In genomic region chr10:117224102-117224990, GRCm38 (mm10) we compare ENCODE assay signal across 1 mouse cellular context.
TF ChIP-seq lines count a peak whose summit lies in the region.

Gene Yeats4 (minus strand): TSS chr10:117224507.

TF ChIP-seq in CH12.LX, 34 proteins besides CTCF, POLR2A, EP300 and RAD21 (continued from another document):
- no peak for TF ChIP-seq USF1 (IDR thresholded peaks at IDR 0.05; ENCODE audit: low read depth, low read length)
- no peak for TF ChIP-seq ZNF384 (IDR thresholded peaks at IDR 0.05; ENCODE audit: low read depth, low read length)
- peak; percentile 61 for TF ChIP-seq HCFC1 (IDR thresholded peaks at IDR 0.05; ENCODE audit: low read depth, low read length)
- no peak for TF ChIP-seq ETS1 (conservative IDR thresholded peaks at IDR 0.05; ENCODE audit: low read depth, low read length)
- TF ChIP-seq ZMIZ1 (IDR thresholded peaks at IDR 0.05; ENCODE audit: low read depth, low read length): peak; percentile 72
- no peak for TF ChIP-seq PAX5 (IDR thresholded peaks at IDR 0.05; ENCODE audit: low read length)
- peak; percentile 69 for TF ChIP-seq JUN (IDR thresholded peaks at IDR 0.05; ENCODE audit: insufficient read depth, low read depth, low read length)
- TF ChIP-seq RCOR1 (conservative IDR thresholded peaks at IDR 0.05; ENCODE audit: low read depth, low read length): peak; percentile 57; the same call in 1 of the 2 replicates
- peak; percentile 93 for TF ChIP-seq IRF4 (IDR thresholded peaks at IDR 0.05; ENCODE audit: low read depth, low read length)
- 0 out of 2 replicates have a peak, but pooled peaks have one; percentile 14 for TF ChIP-seq UBTF (IDR thresholded peaks at IDR 0.05; ENCODE audit: low read depth, low read length)
- no peak for TF ChIP-seq KAT2A (IDR thresholded peaks at IDR 0.05; ENCODE audit: insufficient replicate concordance, low read length)
- peak; percentile 74; the same call in 1 of the 2 replicates for TF ChIP-seq SIN3A (IDR thresholded peaks at IDR 0.05; ENCODE audit: low read length)
- no peak for TF ChIP-seq SMC3 (IDR thresholded peaks at IDR 0.05; ENCODE audit: low read depth, low read length)
- TF ChIP-seq MAZ (IDR thresholded peaks at IDR 0.05; ENCODE audit: low read depth, low read length): no peak
- no peak for TF ChIP-seq USF2 (conservative IDR thresholded peaks at IDR 0.05; ENCODE audit: low read depth, low read length)
- no peak for TF ChIP-seq ZC3H11A (IDR thresholded peaks at IDR 0.05; ENCODE audit: low read depth, low read length)
- peak; percentile 88 for TF ChIP-seq TCF12 (IDR thresholded peaks at IDR 0.05; ENCODE audit: low read depth, low read length)
- 0 out of 2 replicates have a peak, but pooled peaks have one; percentile 25 for TF ChIP-seq MAFK (IDR thresholded peaks at IDR 0.05; ENCODE audit: insufficient replicate concordance, low read length)
- no peak for TF ChIP-seq CHD2 (IDR thresholded peaks at IDR 0.05; ENCODE audit: low read length)
- TF ChIP-seq POLR2AphosphoS2 (IDR thresholded peaks at IDR 0.05; ENCODE audit: low read depth, low read length): peak; percentile 85
- no peak; the same call in 1 of the 2 replicates for TF ChIP-seq MAX (IDR thresholded peaks at IDR 0.05; ENCODE audit: low read length)
- TF ChIP-seq MEF2A (IDR thresholded peaks at IDR 0.05; ENCODE audit: borderline replicate concordance, low read depth, low read length): peak; percentile 12; the same call in 1 of the 2 replicates
- TF ChIP-seq JUND (conservative IDR thresholded peaks at IDR 0.05; ENCODE audit: low read depth, low read length): peak; percentile 93
